Mouse (Mus musculus): ENCODE measurements around the gene Sfswap. TPM values are rescaled to one million over a fixed set of nuclear protein-coding genes. Genes with fewer than 3 reads are reported as not detected.

Gene Sfswap
- polyA plus RNA-seq, 1 experiment from 2014 or later, result 57.5 TPM

DNA sequence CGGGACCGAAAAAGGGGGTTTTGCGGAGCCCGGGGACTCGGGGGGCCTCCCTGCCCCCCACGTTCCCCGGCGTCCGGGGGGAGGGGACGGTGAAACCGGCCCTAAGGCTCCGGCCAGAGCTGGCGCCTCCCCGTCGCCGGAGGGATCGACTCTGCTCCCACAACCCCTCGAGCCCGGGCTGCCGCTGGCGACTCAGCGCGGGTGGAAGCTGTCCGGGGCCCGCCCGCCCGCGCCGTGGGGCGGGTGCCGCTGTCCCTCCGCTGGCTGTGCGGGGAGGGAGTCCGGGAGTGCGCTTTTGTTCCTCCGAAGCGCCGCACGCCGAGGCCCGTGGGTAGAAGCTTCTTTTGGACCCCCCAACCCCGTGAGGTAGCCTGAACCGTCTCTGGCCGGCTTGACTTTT lies 650 bp downstream of the Sfswap start:
- Histone ChIP-seq H3K4me1 (peaks cover 9% of the 10 kb centered on the region), H3K4me3 (peak overlapping the region; percentile 91), H3K9me3 (replicated peaks) (no peaks in the 10 kb centered on the region), H3K27me3 (ENCODE audit: low read depth, poor library complexity, severe bottlenecking) (no peaks in the 10 kb centered on the region), H3K36me3 (peaks cover 36% of the 10 kb centered on the region), H3K27ac (peak overlapping the region; percentile 95)
- peak; percentile 43 for DNase-seq (ENCODE audit: low spot score)
- WGBS, result under 1% methylated on average over 44 of the region's 44 CpGs

DNA sequence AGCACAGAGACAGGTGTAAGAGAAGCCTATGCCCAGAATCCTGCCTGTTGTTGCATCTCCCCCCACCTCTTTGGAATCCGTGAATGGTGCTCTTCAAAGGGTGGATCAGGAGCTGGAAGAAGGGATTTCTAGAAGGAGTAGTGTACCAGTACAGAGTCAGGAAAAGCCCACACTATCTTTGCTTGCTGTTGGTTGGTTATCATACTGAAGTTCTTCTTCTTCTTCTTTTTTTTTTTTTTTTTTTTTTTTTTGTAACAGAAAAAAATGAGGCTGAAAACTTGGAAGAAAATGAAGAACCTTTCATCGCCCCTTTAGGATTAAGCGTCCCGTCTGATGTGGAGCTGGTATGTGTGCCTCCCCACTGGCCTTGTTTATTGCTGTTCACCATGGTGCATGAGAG lies 5.9 kb downstream of the Sfswap start:
- H3K4me3 ChIP-seq, result no peak overlapping the region
- WGBS, result 96% methylated on average over 4 of the region's 4 CpGs
- no peak for DNase-seq (ENCODE audit: low spot score)
- no peaks in the 10 kb centered on the region for H3K27me3 ChIP-seq (ENCODE audit: low read depth, poor library complexity, severe bottlenecking)
- H3K9me3 ChIP-seq (replicated peaks), result no peaks in the 10 kb centered on the region
- peaks cover 9% of the 10 kb centered on the region for H3K4me1 ChIP-seq
- H3K36me3 ChIP-seq, result peaks cover 87% of the 10 kb centered on the region
- H3K27ac ChIP-seq, result no peak overlapping the region

DNA sequence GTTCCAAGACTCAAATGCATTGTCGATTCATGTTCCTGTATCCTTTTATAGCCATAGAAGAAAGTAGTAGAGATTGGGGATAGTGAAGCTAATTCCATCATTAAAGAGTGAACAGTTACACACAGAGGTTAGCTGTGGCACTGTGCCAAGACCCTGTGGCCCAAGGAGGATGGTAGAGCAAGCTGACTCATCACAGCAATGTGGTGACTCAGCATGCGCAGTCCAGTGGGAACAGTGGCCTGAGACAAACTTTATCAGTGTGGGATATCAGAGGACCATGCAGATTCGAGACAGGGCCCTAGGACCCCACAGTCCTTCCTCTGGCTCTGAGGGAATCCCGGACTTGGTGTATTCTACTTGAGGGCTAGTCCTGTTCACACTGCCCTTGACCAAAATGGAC lies 17.2 kb downstream of the Sfswap start:
- Histone ChIP-seq H3K9me3 (replicated peaks) (no peaks in the 10 kb centered on the region), H3K27me3 (ENCODE audit: low read depth, poor library complexity, severe bottlenecking) (no peaks in the 10 kb centered on the region), H3K4me1 (no peaks in the 10 kb centered on the region), H3K4me3 (no peak overlapping the region), H3K27ac (no peak overlapping the region), H3K36me3 (peaks cover 100% of the 10 kb centered on the region)
- DNase-seq (ENCODE audit: low spot score), result no peak
- WGBS, result 92% methylated on average over 4 of the region's 4 CpGs

DNA sequence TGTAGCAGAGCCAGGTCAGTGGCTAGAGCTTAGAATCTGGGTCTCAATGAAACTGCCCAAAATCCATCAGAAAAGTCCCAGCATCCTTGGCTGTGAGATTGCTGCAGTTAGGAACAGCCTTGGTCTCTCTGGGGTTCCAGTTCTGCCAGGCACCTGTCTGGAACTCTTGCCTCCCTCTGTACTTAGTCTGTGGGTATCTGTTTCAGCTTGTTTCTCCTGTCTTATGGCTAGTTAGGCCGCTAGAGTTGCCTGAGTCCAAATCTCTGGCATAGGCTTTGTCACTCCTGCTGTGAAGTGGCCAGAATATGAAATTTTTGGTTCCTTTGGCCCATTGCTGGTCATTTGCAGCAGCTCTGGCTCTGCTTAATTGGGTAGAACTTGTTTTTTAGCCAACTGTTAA lies 17.8 kb downstream of the Sfswap start:
- no peaks in the 10 kb centered on the region for H3K4me1 ChIP-seq
- DNase-seq (ENCODE audit: low spot score), result no peak
- H3K4me3 ChIP-seq, result no peak overlapping the region
- no peak overlapping the region for H3K27ac ChIP-seq
- WGBS, result 92% methylated on average over 1 of the region's 1 CpGs
- no peaks in the 10 kb centered on the region for H3K27me3 ChIP-seq (ENCODE audit: low read depth, poor library complexity, severe bottlenecking)
- peaks cover 100% of the 10 kb centered on the region for H3K36me3 ChIP-seq
- H3K9me3 ChIP-seq (replicated peaks), result no peaks in the 10 kb centered on the region

DNA sequence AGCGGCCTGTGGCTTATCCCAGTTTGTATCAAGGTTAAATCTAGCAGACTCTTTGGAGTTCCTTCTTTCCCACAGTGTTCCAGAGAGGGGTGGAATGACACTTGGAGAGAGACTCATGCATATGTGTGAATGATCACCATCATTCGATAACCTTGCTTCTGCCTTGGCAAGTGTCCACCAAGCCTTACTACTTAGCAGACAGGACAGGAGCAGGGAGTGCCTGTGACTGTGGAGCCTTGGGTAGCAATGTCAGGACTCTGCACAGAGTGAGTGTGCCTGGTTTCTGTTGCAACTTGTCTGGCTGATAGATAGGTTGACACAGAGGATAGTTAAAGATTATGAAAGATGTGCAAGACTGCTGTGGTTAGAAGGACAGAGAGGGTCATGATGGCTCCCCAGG lies 18.6 kb downstream of the Sfswap start:
- DNase-seq (ENCODE audit: low spot score), result no peak
- H3K9me3 ChIP-seq (replicated peaks), result no peaks in the 10 kb centered on the region
- H3K4me3 ChIP-seq, result no peak overlapping the region
- H3K27me3 ChIP-seq (ENCODE audit: low read depth, poor library complexity, severe bottlenecking), result no peaks in the 10 kb centered on the region
- peaks cover 100% of the 10 kb centered on the region for H3K36me3 ChIP-seq
- WGBS, result 97% methylated on average over 2 of the region's 2 CpGs
- H3K4me1 ChIP-seq, result no peaks in the 10 kb centered on the region
- H3K27ac ChIP-seq, result no peak overlapping the region

DNA sequence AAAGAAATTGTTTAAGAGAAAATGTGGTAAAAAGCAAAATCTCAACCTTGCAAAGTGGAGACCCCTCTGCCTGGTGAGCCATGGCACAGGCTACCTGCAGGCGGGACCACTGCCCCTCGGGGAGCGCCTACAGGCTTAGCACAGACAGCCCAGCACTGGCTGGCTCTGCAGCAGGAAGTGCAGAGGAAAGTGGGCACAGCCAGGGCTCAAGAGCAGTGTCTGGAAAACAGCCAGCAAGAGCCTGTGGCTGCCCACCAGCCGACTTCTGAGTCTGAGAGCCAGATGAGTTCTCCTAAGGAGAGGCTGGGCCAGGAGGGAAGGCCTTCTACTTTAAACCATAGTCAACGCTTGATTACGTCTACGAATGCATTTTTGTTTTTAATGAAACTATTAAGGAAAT lies 20.5 kb downstream of the Sfswap start:
- DNase-seq (ENCODE audit: low spot score), result no peak
- Histone ChIP-seq H3K4me1 (no peaks in the 10 kb centered on the region), H3K4me3 (no peak overlapping the region), H3K9me3 (replicated peaks) (no peaks in the 10 kb centered on the region), H3K27ac (no peak overlapping the region), H3K27me3 (ENCODE audit: low read depth, poor library complexity, severe bottlenecking) (no peaks in the 10 kb centered on the region), H3K36me3 (peaks cover 98% of the 10 kb centered on the region)
- 96% methylated on average over 7 of the region's 7 CpGs for WGBS

DNA sequence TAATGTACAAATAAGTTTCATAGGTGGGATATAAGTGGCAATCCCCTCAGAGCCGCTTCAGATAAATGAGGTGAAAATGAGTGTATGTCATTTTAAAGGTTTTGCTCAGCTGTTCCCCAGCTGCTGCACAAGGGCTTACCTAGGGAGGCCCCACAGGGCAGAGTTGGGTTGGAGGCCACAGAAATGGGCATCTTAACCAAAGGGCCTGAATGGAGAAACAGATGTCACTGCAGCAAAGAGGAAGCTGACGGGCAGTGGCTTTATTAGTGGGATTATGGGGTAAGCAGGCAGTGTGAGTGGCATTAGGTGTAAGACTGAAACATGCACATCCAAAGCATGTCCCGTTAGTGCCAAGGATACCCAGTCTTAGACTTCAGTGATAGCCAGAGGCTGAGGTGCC lies 20.9 kb downstream of the Sfswap start:
- Histone ChIP-seq H3K4me1 (no peaks in the 10 kb centered on the region), H3K9me3 (replicated peaks) (no peaks in the 10 kb centered on the region), H3K4me3 (no peak overlapping the region), H3K36me3 (peaks cover 98% of the 10 kb centered on the region), H3K27ac (no peak overlapping the region), H3K27me3 (ENCODE audit: low read depth, poor library complexity, severe bottlenecking) (no peaks in the 10 kb centered on the region)
- no peak for DNase-seq (ENCODE audit: low spot score)
- WGBS, result 90% methylated on average over 3 of the region's 3 CpGs

DNA sequence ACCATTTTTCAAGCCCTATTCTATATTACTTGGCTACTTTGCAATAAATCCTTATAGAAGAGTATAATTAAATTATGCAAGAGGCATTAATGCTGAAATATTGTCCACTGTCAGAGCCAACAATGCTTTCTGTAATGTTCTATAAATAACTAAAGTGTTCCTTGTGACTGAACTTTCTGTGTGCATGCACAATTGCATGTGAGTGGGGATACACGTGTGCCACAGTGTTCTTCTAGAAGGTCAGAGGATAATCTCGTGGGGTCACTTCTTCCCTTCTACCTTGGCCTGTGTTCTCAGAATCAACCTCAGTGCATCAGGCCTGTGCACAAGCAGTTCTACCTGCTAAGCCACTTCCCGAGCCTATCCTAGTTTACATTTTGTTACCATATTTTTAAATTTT lies 22.1 kb downstream of the Sfswap start:
- Histone ChIP-seq H3K36me3 (peaks cover 98% of the 10 kb centered on the region), H3K9me3 (replicated peaks) (no peaks in the 10 kb centered on the region), H3K4me3 (no peak overlapping the region), H3K27me3 (ENCODE audit: low read depth, poor library complexity, severe bottlenecking) (no peaks in the 10 kb centered on the region), H3K4me1 (no peaks in the 10 kb centered on the region), H3K27ac (no peak overlapping the region)
- WGBS, result 95% methylated on average over 3 of the region's 3 CpGs
- no peak for DNase-seq (ENCODE audit: low spot score)

DNA sequence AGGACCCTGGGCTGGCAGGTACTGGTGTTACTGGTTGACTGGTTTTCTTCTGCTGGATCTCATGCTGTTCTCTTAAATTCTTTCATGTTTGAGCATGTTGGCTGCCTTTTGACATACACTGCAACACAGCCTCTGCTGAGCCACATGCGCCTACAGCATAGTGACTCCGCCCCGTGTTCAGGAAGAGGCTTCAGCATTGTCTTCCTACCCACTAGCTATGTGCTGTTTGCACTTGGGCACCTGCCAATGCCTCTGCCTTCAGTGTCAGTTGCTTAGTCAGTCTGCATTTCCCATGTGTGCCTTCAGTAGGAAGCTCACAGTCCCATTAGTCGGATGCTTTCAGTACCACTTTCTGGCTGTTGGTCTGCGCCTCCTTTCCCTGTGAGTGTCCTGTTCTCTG lies 23.7 kb downstream of the Sfswap start:
- no peaks in the 10 kb centered on the region for H3K4me1 ChIP-seq
- no peaks in the 10 kb centered on the region for H3K27me3 ChIP-seq (ENCODE audit: low read depth, poor library complexity, severe bottlenecking)
- no peaks in the 10 kb centered on the region for H3K9me3 ChIP-seq (replicated peaks)
- no peak overlapping the region for H3K4me3 ChIP-seq
- peaks cover 98% of the 10 kb centered on the region for H3K36me3 ChIP-seq
- WGBS, result 97% methylated on average over 5 of the region's 5 CpGs
- DNase-seq (ENCODE audit: low spot score), result no peak
- H3K27ac ChIP-seq, result no peak overlapping the region

DNA sequence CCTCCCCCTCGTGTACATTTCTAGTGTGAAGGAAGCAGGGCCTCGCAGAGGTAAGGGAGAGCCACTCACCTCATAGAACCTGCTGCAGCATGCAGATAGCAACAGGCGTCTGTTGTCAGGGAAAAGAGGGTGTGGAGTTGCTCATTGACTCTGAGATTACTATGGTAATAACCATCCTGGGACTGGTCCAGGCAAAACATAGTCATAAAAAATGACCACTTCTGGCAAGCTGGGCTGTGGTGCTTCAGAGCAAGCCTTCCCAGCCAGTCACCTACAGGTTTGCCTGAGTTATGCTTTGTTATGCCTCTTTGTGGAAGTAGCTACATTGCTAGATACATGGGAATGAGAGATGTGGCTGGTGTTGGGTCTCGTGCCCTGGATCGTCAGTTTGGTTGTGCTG lies 26.1 kb downstream of the Sfswap start:
- Histone ChIP-seq H3K36me3 (peaks cover 98% of the 10 kb centered on the region), H3K27ac (no peak overlapping the region), H3K4me3 (no peak overlapping the region), H3K9me3 (replicated peaks) (no peaks in the 10 kb centered on the region), H3K27me3 (ENCODE audit: low read depth, poor library complexity, severe bottlenecking) (no peaks in the 10 kb centered on the region), H3K4me1 (no peaks in the 10 kb centered on the region)
- no peak for DNase-seq (ENCODE audit: low spot score)
- 93% methylated on average over 5 of the region's 5 CpGs for WGBS

DNA sequence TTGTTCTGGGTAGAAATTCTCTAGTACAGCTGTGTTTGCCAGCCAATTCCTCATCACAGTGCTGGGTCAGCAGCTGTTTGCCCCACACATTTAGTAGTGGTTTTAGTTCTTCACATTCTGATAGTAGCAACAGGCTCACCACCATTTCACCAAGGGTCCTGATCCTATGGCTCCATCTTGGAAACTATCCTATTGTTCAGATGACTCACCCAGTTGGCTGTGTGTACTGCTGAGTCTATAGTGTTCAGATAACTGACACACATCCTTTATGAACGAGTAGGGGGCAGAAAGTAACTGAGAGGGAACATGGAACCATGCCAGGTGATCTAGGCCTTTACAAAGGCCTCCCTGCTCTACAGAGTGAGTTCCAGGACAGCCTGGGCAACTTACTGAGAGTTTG lies 28.6 kb downstream of the Sfswap start:
- no peak overlapping the region for H3K27ac ChIP-seq
- H3K27me3 ChIP-seq (ENCODE audit: low read depth, poor library complexity, severe bottlenecking), result no peaks in the 10 kb centered on the region
- no peaks in the 10 kb centered on the region for H3K4me1 ChIP-seq
- DNase-seq (ENCODE audit: low spot score), result no peak
- H3K9me3 ChIP-seq (replicated peaks), result no peaks in the 10 kb centered on the region
- H3K36me3 ChIP-seq, result peaks cover 98% of the 10 kb centered on the region
- H3K4me3 ChIP-seq, result no peak overlapping the region
- WGBS, result 78% methylated on average over 1 of the region's 1 CpGs

DNA sequence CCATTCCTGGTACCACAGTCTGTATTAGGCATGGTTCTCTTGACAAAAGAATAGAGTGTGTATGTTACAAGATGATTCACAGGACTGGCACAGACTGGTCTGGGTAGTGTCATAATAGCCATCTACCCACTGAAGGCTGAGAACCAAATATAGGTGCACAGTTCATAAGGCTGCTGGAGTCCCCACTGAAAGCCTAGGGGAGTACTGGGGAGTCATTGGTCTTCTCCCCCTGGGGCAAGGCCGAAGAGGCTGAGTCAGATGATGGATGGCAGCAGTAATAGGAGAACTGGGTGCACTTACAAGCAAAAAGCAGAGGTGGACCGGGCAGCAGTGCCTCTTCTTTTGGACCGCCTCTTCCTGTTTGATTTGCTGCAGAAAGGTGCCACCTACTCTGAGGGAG lies 32.7 kb downstream of the Sfswap start:
- WGBS, result 96% methylated on average over 3 of the region's 3 CpGs

DNA sequence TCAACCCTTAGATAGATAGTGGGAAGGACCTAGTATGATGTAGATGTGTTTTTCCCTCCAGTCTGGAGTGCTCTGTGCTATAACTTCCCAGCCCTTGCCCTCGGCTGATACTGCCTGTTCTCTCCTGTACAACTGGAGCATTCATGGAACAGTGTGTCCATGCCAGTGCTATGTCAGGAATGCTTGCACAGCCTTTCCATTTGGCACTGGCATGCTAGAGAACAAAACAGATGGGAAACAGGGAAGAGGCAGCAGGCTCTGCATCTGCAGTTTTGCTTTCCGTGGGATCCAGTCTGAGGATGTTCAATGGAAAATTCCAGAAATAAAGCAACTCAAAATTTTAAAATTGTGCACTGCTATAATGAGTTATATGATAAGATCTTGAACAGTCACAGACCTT lies 33.5 kb downstream of the Sfswap start:
- Histone ChIP-seq H3K4me1 (no peaks in the 10 kb centered on the region), H3K4me3 (no peak overlapping the region), H3K36me3 (peaks cover 89% of the 10 kb centered on the region), H3K27ac (no peak overlapping the region), H3K9me3 (replicated peaks) (no peaks in the 10 kb centered on the region), H3K27me3 (ENCODE audit: low read depth, poor library complexity, severe bottlenecking) (no peaks in the 10 kb centered on the region)
- WGBS, result 91% methylated on average over 2 of the region's 2 CpGs
- DNase-seq (ENCODE audit: low spot score), result no peak

More for the DNA sequence above, 32.7 kb downstream of the Sfswap start:
- H3K27me3 ChIP-seq (ENCODE audit: low read depth, poor library complexity, severe bottlenecking), result no peaks in the 10 kb centered on the region
- H3K36me3 ChIP-seq, result peaks cover 89% of the 10 kb centered on the region
- no peaks in the 10 kb centered on the region for H3K9me3 ChIP-seq (replicated peaks)
- no peak for DNase-seq (ENCODE audit: low spot score)
- H3K27ac ChIP-seq, result no peak overlapping the region
- H3K4me3 ChIP-seq, result no peak overlapping the region
- H3K4me1 ChIP-seq, result no peaks in the 10 kb centered on the region

DNA sequence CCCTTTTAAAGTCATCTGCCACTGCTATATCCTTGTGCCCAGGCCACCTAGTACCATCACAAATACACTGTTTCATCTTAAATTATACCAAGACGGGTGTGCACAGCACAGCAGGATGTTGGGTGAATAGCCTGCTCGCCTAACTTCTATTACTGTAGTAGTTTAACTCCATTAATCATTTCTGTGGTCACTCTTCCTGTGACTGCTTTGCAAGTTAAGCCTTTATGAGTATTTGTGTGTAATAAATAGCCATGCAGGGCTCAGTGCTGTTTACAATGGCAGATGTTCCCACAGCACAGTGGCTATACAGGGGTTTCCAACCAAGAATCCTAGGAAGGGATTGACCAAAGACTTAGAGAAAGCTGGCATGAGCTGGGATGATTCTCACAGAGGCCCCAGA lies 34.0 kb downstream of the Sfswap start:
- Histone ChIP-seq H3K9me3 (replicated peaks) (no peaks in the 10 kb centered on the region), H3K36me3 (peaks cover 89% of the 10 kb centered on the region), H3K4me1 (no peaks in the 10 kb centered on the region), H3K27me3 (ENCODE audit: low read depth, poor library complexity, severe bottlenecking) (no peaks in the 10 kb centered on the region), H3K27ac (no peak overlapping the region), H3K4me3 (no peak overlapping the region)
- WGBS, result 93% methylated on average over 2 of the region's 2 CpGs
- DNase-seq (ENCODE audit: low spot score), result no peak

Measured in limb, embryonic 10.5 days (tissue).